8 mouse cellular contexts compared by ENCODE assay signal in the genomic region with DNA sequence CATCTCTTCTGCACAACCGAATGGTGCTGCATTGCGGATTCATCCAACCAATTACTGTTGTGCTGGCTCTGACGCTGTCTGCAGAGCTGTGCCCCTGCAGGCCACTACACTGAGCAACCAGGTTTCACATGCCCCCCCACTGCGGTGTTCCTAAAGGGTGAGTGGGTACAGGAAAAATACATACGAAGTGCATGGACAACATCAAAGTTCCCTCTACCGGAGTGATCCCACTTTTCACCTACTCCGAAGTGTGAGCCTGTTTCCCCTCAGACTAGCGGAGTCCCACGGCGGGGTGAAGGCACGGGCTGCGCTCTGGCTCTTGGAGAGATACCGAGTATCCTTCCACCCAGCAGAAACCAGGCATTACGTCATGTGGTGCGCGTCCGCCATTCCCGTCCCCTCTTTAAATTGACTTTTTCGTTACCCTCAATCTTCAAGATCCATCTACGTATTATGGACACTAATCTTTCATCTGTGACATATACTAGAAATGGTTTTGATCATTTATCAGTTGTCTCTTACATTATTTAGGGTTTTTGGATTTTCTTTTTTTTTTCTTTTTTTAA. TPM values are rescaled to one million over a fixed set of nuclear protein-coding genes. Genes with fewer than 3 reads are reported as not detected.
DNase-seq lines count a peak whose midpoint lies in the region; ATAC-seq and TF ChIP-seq lines count a peak whose summit lies in the region.

No protein-coding gene starts in this region.

- no peaks in the 10 kb centered on the region for H3K9me3 ChIP-seq in embryonic facial prominence, embryonic 13.5 days
- no peaks in the 10 kb centered on the region for H3K9me3 ChIP-seq in limb, embryonic 13.5 days
- H3K9me3 ChIP-seq in midbrain, embryonic 15.5 days = no peaks in the 10 kb centered on the region

- peaks cover 21% of the 10 kb centered on the region for H3K4me1 ChIP-seq in embryonic facial prominence, embryonic 13.5 days
- peaks cover 5% of the 10 kb centered on the region for H3K4me1 ChIP-seq in heart, adult 2 months (ENCODE audit: control insufficient read depth, insufficient read depth, low read length)
- peaks cover 15% of the 10 kb centered on the region for H3K4me1 ChIP-seq in limb, embryonic 13.5 days
- peaks cover 21% of the 10 kb centered on the region for H3K4me1 ChIP-seq in midbrain, embryonic 15.5 days
- H3K4me1 ChIP-seq in spleen, adult 2 months (ENCODE audit: control insufficient read depth, insufficient read depth, insufficient read length) = peaks cover 7% of the 10 kb centered on the region

- H3K27me3 ChIP-seq in embryonic facial prominence, embryonic 13.5 days = 0 out of 2 replicates have a peak, but pooled peaks cover 5% of the 10 kb centered on the region
- H3K27me3 ChIP-seq in heart, adult 2 months (ENCODE audit: control insufficient read depth, insufficient read depth, low read length) = no peaks in the 10 kb centered on the region
- H3K27me3 ChIP-seq in limb, embryonic 13.5 days = 0 out of 2 replicates have a peak, but pooled peaks cover 11% of the 10 kb centered on the region
- no peaks in the 10 kb centered on the region for H3K27me3 ChIP-seq in midbrain, embryonic 15.5 days (replicated peaks)
- peaks cover 2% of the 10 kb centered on the region; the same call in 1 of the 2 replicates for H3K27me3 ChIP-seq in spleen, adult 2 months (ENCODE audit: control insufficient read depth, insufficient read depth, low read length)

- peak; percentile 82 for ATAC-seq in embryonic facial prominence, embryonic 13.5 days (ENCODE audit: insufficient number of reproducible peaks, insufficient read depth, low FRiP score, low TSS enrichment, low read depth)
- ATAC-seq in limb, embryonic 13.5 days (ENCODE audit: low FRiP score, low read depth) = peak; percentile 89
- ATAC-seq in midbrain, embryonic 15.5 days (replicated peaks) = peak; percentile 95

- under 1% methylated on average over 20 of the region's 20 CpGs for WGBS in embryonic facial prominence, embryonic 13.5 days
- WGBS in heart, adult 2 months = under 1% methylated on average over 20 of the region's 20 CpGs
- WGBS in limb, embryonic 13.5 days = 0% methylated on average over 20 of the region's 20 CpGs
- WGBS in midbrain, embryonic 15.5 days = under 1% methylated on average over 20 of the region's 20 CpGs
- under 1% methylated on average over 20 of the region's 20 CpGs for WGBS in spleen, adult 2 months

- peak; percentile 83 for TF ChIP-seq POLR2A in heart, adult 2 months (IDR thresholded peaks at IDR 0.05; ENCODE audit: insufficient read depth, low read depth, low read length)
- no peak for TF ChIP-seq POLR2A in spleen, adult 2 months (IDR thresholded peaks at IDR 0.05; ENCODE audit: low read depth, low read length)

- H3K36me3 ChIP-seq in embryonic facial prominence, embryonic 13.5 days = no peaks in the 10 kb centered on the region
- 0 out of 2 replicates have a peak, but pooled peaks cover 2% of the 10 kb centered on the region for H3K36me3 ChIP-seq in heart, adult 2 months (ENCODE audit: control insufficient read depth, insufficient read depth, low read length)
- no peaks in the 10 kb centered on the region for H3K36me3 ChIP-seq in limb, embryonic 13.5 days
- H3K36me3 ChIP-seq in midbrain, embryonic 15.5 days (replicated peaks) = no peaks in the 10 kb centered on the region
- no peaks in the 10 kb centered on the region for H3K36me3 ChIP-seq in spleen, adult 2 months (ENCODE audit: control insufficient read depth, insufficient read depth, low read length)

- no peaks in the 10 kb centered on the region for H3K79me2 ChIP-seq in heart, adult 2 months (replicated peaks; ENCODE audit: control insufficient read depth, insufficient read depth, low read length)

- peak overlapping the region; percentile 66 for H3K4me3 ChIP-seq in embryonic facial prominence, embryonic 13.5 days
- peak overlapping the region; percentile 76 for H3K4me3 ChIP-seq in heart, adult 2 months
- H3K4me3 ChIP-seq in limb, embryonic 13.5 days = peak overlapping the region; percentile 67
- H3K4me3 ChIP-seq in midbrain, embryonic 15.5 days = peak overlapping the region; percentile 62
- peak overlapping the region; percentile 88 for H3K4me3 ChIP-seq in spleen, adult 2 months (ENCODE audit: extremely low read depth, insufficient read depth, insufficient read length)

- peak; percentile 96 for DNase-seq in 3T3-L1 (ENCODE audit: low read depth, low spot score)
- DNase-seq in adrenal gland, postnatal 36 days = peak; percentile 77 to 86
- DNase-seq in heart, adult 2 months = peak; percentile 82 to 86
- peak; percentile 67 to 74 for DNase-seq in kidney, adult 8-10 months
- peak; percentile 65 to 84 for DNase-seq in spleen, adult 2 months (ENCODE audit: low read depth in 1 of 2, low spot score in 2 of 2)

- peak overlapping the region; percentile 100 for H3K27ac ChIP-seq in embryonic facial prominence, embryonic 13.5 days
- peak overlapping the region; percentile 100 for H3K27ac ChIP-seq in heart, adult 2 months
- H3K27ac ChIP-seq in limb, embryonic 13.5 days = peak overlapping the region; percentile 99
- peak overlapping the region; percentile 99 for H3K27ac ChIP-seq in midbrain, embryonic 15.5 days
- H3K27ac ChIP-seq in spleen, adult 2 months (ENCODE audit: insufficient read depth, low read length) = peak overlapping the region; percentile 99

- TF ChIP-seq EP300 in heart, adult 2 months (IDR thresholded peaks at IDR 0.05; ENCODE audit: insufficient read depth, low read depth, low read length) = 0 out of 2 replicates have a peak, but pooled peaks have one; percentile 66

- peak overlapping the region; percentile 90 for H3K9ac ChIP-seq in embryonic facial prominence, embryonic 13.5 days
- peak overlapping the region; percentile 98 for H3K9ac ChIP-seq in heart, adult 2 months (ENCODE audit: low read depth, low read length)
- peak overlapping the region; percentile 76 for H3K9ac ChIP-seq in limb, embryonic 13.5 days
- H3K9ac ChIP-seq in midbrain, embryonic 15.5 days = peak overlapping the region; percentile 87

- intact Hi-C loops in heart, adult 2 months (cut with DNase I) = loop anchor here (1.0 kb wide), 2 partner anchors 43 to 58 kb away; a partner anchor contains a TSS

- peak overlapping the region; percentile 87 for H3K4me2 ChIP-seq in embryonic facial prominence, embryonic 13.5 days
- peak overlapping the region; percentile 84 for H3K4me2 ChIP-seq in limb, embryonic 13.5 days (replicated peaks)
- H3K4me2 ChIP-seq in midbrain, embryonic 15.5 days = peak overlapping the region; percentile 50

- TF ChIP-seq CTCF in heart, adult 2 months (IDR thresholded peaks at IDR 0.05) = peak; percentile 48
- TF ChIP-seq CTCF in spleen, adult 2 months (IDR thresholded peaks at IDR 0.05; ENCODE audit: extremely low read depth, insufficient read depth, insufficient read length, insufficient replicate concordance) = no peak

RNA-seq across cellular contexts. Expression of a gene that starts 0.6 kb away (rescaled TPM):
- total RNA-seq in adrenal gland, postnatal 36 days (2021) = 10 to 100 TPM; 13.6 to 18.3 TPM
- polyA plus RNA-seq in embryonic facial prominence, embryonic 13.5 days (2015; fragmentation: Nextera tagmentation; extraction: Ambion mirVana) = 10.0 and 10.5 TPM in 2 replicates
- 1 to 10 TPM; 5.4 to 5.5 TPM for total RNA-seq in heart, adult 2 months (2021)
- 4.3 and 4.4 TPM in 2 replicates for polyA plus RNA-seq in heart, adult 2 months (2012; rRNA removed)
- polyA plus RNA-seq in limb, embryonic 13.5 days (2015; fragmentation: Nextera tagmentation; extraction: Ambion mirVana) = 8.8 and 9.8 TPM in 2 replicates
- polyA plus RNA-seq in midbrain, embryonic 15.5 days (2015; fragmentation: Nextera tagmentation; extraction: Ambion mirVana) = 9.7 and 10.1 TPM in 2 replicates
- polyA plus RNA-seq in spleen, adult 2 months (2012; rRNA removed) = 9.7 and 9.8 TPM in 2 replicates

RNA-seq across cellular contexts. Expression of a gene that starts 15.5 kb away (rescaled TPM):
- 1 to 10 TPM; 4.1 to 6.0 TPM for total RNA-seq in adrenal gland, postnatal 36 days (2021)
- 2.1 and 3.2 TPM in 2 replicates for polyA plus RNA-seq in embryonic facial prominence, embryonic 13.5 days (2015; fragmentation: Nextera tagmentation; extraction: Ambion mirVana)
- total RNA-seq in heart, adult 2 months (2021) = 1 to 10 TPM; 3.9 to 5.1 TPM
- 2.9 and 5.1 TPM in 2 replicates for polyA plus RNA-seq in heart, adult 2 months (2012; rRNA removed)
- 3.1 and 3.2 TPM in 2 replicates for polyA plus RNA-seq in limb, embryonic 13.5 days (2015; fragmentation: Nextera tagmentation; extraction: Ambion mirVana)
- 1.1 and 1.7 TPM in 2 replicates for polyA plus RNA-seq in midbrain, embryonic 15.5 days (2015; fragmentation: Nextera tagmentation; extraction: Ambion mirVana)
- polyA plus RNA-seq in spleen, adult 2 months (2012; rRNA removed) = 0.71 and 0.89 TPM in 2 replicates

RNA-seq across cellular contexts. Expression of a gene that starts 57.7 kb away (rescaled TPM):
- 100 to 1,000 TPM in 1 of 2 experiments, 10 to 100 TPM in 1; 96.4 to 119 TPM for total RNA-seq in adrenal gland, postnatal 36 days (2021)
- 291 and 321 TPM in 2 replicates for polyA plus RNA-seq in embryonic facial prominence, embryonic 13.5 days (2015; fragmentation: Nextera tagmentation; extraction: Ambion mirVana)
- 10 to 100 TPM; 77.6 to 85.5 TPM for total RNA-seq in heart, adult 2 months (2021)
- 26.0 and 43.2 TPM in 2 replicates for polyA plus RNA-seq in heart, adult 2 months (2012; rRNA removed)
- polyA plus RNA-seq in limb, embryonic 13.5 days (2015; fragmentation: Nextera tagmentation; extraction: Ambion mirVana) = 324 and 332 TPM in 2 replicates
- polyA plus RNA-seq in midbrain, embryonic 15.5 days (2015; fragmentation: Nextera tagmentation; extraction: Ambion mirVana) = 917 and 970 TPM in 2 replicates
- polyA plus RNA-seq in spleen, adult 2 months (2012; rRNA removed) = 17.5 and 21.6 TPM in 2 replicates

RNA-seq across cellular contexts. Expression of a gene that starts 58.9 kb away (rescaled TPM):
- total RNA-seq in adrenal gland, postnatal 36 days (2021) = 100 to 1,000 TPM in 1 of 2 experiments, 10 to 100 TPM in 1; 68.8 to 122 TPM
- polyA plus RNA-seq in embryonic facial prominence, embryonic 13.5 days (2015; fragmentation: Nextera tagmentation; extraction: Ambion mirVana) = 122 and 129 TPM in 2 replicates
- 100 to 1,000 TPM; 101 to 113 TPM for total RNA-seq in heart, adult 2 months (2021)
- polyA plus RNA-seq in heart, adult 2 months (2012; rRNA removed) = 49.4 and 86.4 TPM in 2 replicates
- 105 and 110 TPM in 2 replicates for polyA plus RNA-seq in limb, embryonic 13.5 days (2015; fragmentation: Nextera tagmentation; extraction: Ambion mirVana)
- 110 and 114 TPM in 2 replicates for polyA plus RNA-seq in midbrain, embryonic 15.5 days (2015; fragmentation: Nextera tagmentation; extraction: Ambion mirVana)
- 8.8 and 9.7 TPM in 2 replicates for polyA plus RNA-seq in spleen, adult 2 months (2012; rRNA removed)

Comparison
In these comparisons a context has a peak if more than half of its experiments do, and no peak if none do; other contexts are left out.
1. Peak in every context shown above with its lines: DNase-seq, ATAC-seq, H3K4me3 ChIP-seq and H3K27ac ChIP-seq.